ENCODE assay signal across 10 mouse cellular contexts in the genomic region with DNA sequence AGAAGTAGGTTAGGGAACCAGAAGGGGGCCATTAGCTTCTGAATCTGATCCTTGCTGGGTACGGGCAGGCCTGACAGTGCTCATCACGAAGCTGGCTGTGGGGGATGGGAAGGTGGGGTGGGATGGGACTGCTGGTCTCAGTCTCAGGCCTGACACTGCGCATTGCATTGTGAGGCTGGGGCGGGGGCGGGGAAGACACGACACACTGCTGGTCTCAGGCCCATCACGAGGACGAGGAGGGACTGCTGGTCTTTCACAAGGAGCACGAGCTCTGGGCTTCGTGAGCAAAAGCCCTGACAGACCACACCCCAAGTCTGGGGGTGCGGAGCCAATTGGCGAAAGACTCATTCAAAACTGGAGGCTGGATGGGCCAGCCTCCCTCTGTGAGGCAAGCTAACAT. TPM values are rescaled to one million over a fixed set of nuclear protein-coding genes. Genes with fewer than 3 reads are reported as not detected.
DNase-seq lines count a peak whose midpoint lies in the region; ATAC-seq and TF ChIP-seq lines count a peak whose summit lies in the region.
"Had no signal": no experiment of that assay in that cellular context is flagged by ENCODE, and none has a peak within 500 bp of the region (broad histone marks: within the 10 kb centered on the region; RNA-seq: fewer than 3 reads in every experiment).

No protein-coding gene starts in this region.

- peak overlapping the region; percentile 28; the same call in 1 of the 2 replicates for H3K4me3 ChIP-seq in liver, embryonic 12.5 days
- no peak overlapping the region for H3K4me3 ChIP-seq in left cerebral cortex, adult 2 months
- H3K4me3 ChIP-seq: limb, embryonic 13.5 days had no signal

- H3K4me2 ChIP-seq in liver, embryonic 12.5 days, result peak overlapping the region; percentile 37
- H3K4me2 ChIP-seq: limb, embryonic 13.5 days had no signal

- DNase-seq in embryo, embryonic 11 days, result peak; percentile 24
- DNase-seq in embryo, embryonic 10 days (ENCODE audit: low spot score), result no peak
- DNase-seq in lung, postnatal 36 days, result peak; percentile 43
- no peak for DNase-seq in lung, postnatal 10 days
- DNase-seq in skeletal muscle tissue, adult 2 months (ENCODE audit: low read depth, low spot score), result peak; percentile 34
- no peak for DNase-seq in left cerebral cortex, adult 2 months (ENCODE audit: extremely low spot score in 1 of 2, low spot score in 2 of 2)
- DNase-seq in left cerebral cortex, postnatal 36 days (ENCODE audit: low spot score in 2 of 2), result no peak
- DNase-seq: gastrocnemius, postnatal 10 days had no signal

- no peak overlapping the region for H3K27ac ChIP-seq in liver, embryonic 12.5 days
- no peak overlapping the region for H3K27ac ChIP-seq in left cerebral cortex, adult 2 months
- H3K27ac ChIP-seq: limb, embryonic 13.5 days had no signal

- H3K9ac ChIP-seq in liver, embryonic 12.5 days, result no peak overlapping the region
- H3K9ac ChIP-seq: limb, embryonic 13.5 days had no signal

- no peaks in the 10 kb centered on the region for H3K27me3 ChIP-seq in liver, embryonic 12.5 days (replicated peaks)
- H3K27me3 ChIP-seq: limb, embryonic 13.5 days had no signal

- ATAC-seq in liver, embryonic 12.5 days, result no peak

- TF ChIP-seq CTCF in left cerebral cortex, adult 2 months (IDR thresholded peaks at IDR 0.05), result no peak

- 43% methylated on average over 12 of the region's 12 CpGs for WGBS in liver, embryonic 12.5 days (ENCODE audit: insufficient replicate concordance)

- intact Hi-C loops in left cerebral cortex, adult 2 months (cut with DNase I), result no loop called here
- intact Hi-C loops in left cerebral cortex, postnatal 36 days (cut with DNase I), result no loop called here

- no peaks in the 10 kb centered on the region for H3K9me3 ChIP-seq in liver, embryonic 12.5 days (replicated peaks)
- H3K9me3 ChIP-seq: limb, embryonic 13.5 days had no signal

- peaks cover 15% of the 10 kb centered on the region; the same call in 1 of the 2 replicates for H3K4me1 ChIP-seq in liver, embryonic 12.5 days

- no peaks in the 10 kb centered on the region for H3K36me3 ChIP-seq in liver, embryonic 12.5 days
- H3K36me3 ChIP-seq: limb, embryonic 13.5 days had no signal

RNA-seq across cellular contexts. Expression of a gene that starts 1.9 kb away (rescaled TPM):
- polyA plus RNA-seq in liver, embryonic 12.5 days (2016; fragmentation: Nextera tagmentation; extraction: Ambion mirVana), result 9.7 and 10.0 TPM in 2 replicates
- 1 to 10 TPM; 6.8 to 7.1 TPM for total RNA-seq in left cerebral cortex, adult 2 months (2021)
- 1 to 10 TPM; 5.6 to 8.6 TPM for total RNA-seq in left cerebral cortex, postnatal 36 days (2021)

Comparison
In these comparisons a context has a peak if more than half of its experiments do, and no peak if none do; other contexts are left out.
1. DNase-seq: peak in embryo, embryonic 11 days (single experiment), lung, postnatal 36 days (single experiment) and skeletal muscle tissue, adult 2 months (single experiment); none in embryo, embryonic 10 days (single experiment), lung, postnatal 10 days (single experiment), left cerebral cortex, adult 2 months (0 of 2) and left cerebral cortex, postnatal 36 days (0 of 2).